10 mouse cellular contexts compared by ENCODE assay signal in the genomic region with DNA sequence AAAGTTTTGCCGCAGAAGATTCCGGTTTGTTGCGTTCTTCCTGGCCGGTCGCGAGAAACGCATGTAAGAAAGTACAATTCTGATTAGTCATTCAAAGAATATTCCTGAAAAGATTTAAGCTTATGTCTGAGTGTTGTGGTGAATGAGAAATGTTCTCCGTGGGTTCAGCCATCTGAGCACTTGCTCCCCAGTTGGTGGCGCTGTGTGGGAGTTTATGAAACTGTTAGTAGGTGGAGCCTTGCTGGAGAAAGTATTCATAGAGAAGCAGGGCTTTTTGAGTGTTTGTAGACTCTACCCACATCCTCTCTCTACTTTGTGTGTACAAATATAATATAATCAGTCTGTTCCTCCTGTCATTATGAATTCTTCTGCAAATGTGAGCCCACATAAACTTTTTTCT.
DNase-seq lines count a peak whose midpoint lies in the region.
"Had no signal": no experiment of that assay in that cellular context is flagged by ENCODE, and none has a peak within 500 bp of the region (broad histone marks: within the 10 kb centered on the region; RNA-seq: fewer than 3 reads in every experiment).

No protein-coding gene starts in this region.

- intact Hi-C loops in gastrocnemius, postnatal 14 days (cut with DNase I; ENCODE audit: low total_unique reads): no loop called here
- intact Hi-C loops in left cerebral cortex, postnatal 14 days (cut with DNase I): no loop called here

- peak; percentile 18 for DNase-seq in gastrocnemius, postnatal 14 days
- DNase-seq in gastrocnemius, adult 18-20 months (ENCODE audit: low spot score): no peak
- peak; percentile 57 to 59 for DNase-seq in left cerebral cortex, postnatal 14 days (ENCODE audit: low spot score in 2 of 2)
- no peak for DNase-seq in left cerebral cortex, adult 11 months (ENCODE audit: low spot score)
- DNase-seq in brain, adult 2 months (ENCODE audit: low read depth, low spot score): peak; percentile 30
- DNase-seq in lung, postnatal 14 days: peak; percentile 49
- no peak for DNase-seq in cerebellum, postnatal 36 days
- no peak for DNase-seq in spleen, postnatal 36 days (ENCODE audit: low spot score in 2 of 2)
- DNase-seq: cerebellum, adult 18-20 months; lung, embryonic 14.5 days had no signal

Comparison
In these comparisons a context has a peak if more than half of its experiments do, and no peak if none do; other contexts are left out.
1. DNase-seq: peak in gastrocnemius, postnatal 14 days (single experiment), left cerebral cortex, postnatal 14 days (2 of 2), brain, adult 2 months (single experiment) and lung, postnatal 14 days (single experiment); none in gastrocnemius, adult 18-20 months (single experiment), left cerebral cortex, adult 11 months (single experiment), cerebellum, postnatal 36 days (0 of 2) and spleen, postnatal 36 days (0 of 2).